Mouse (Mus musculus): ENCODE results near the gene Odr4. TPM values are rescaled to one million over a fixed set of nuclear protein-coding genes. Genes with fewer than 3 reads are reported as not detected.

The Odr4 gene
- total RNA-seq, 2 experiments from 2014 or later: 36.9 to 39.1 TPM

DNA sequence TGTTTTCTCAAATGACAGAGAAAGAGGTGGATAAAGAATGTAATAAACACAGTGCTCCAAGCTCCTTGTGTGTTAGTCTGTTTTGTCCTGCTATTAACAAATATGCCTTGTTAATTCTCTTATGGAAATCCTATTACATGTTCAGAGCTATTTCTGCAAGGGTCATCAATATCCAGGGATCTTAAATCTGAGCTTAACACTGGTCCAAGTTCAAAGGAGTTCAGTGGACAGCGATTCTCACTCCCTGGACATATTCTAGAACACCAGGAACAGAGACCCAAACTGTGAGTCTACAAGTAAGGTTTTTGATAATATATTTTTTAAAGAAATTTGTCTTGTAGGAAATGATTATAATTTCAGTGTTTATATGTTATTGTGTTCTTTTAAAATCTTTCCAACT lies 73.7 kb downstream of the Odr4 start, which contains the start of gene Pdc:
Gene Pdc (plus strand): TSS at position 213 of the 400 bp plus-strand sequence.
- DNase-seq: no peak
- intact Hi-C loops (cut with DNase I): no loop called here

Other genes starting within 250 kb of the Odr4 start
- gene Pdc, start 73.7 kb downstream of the Odr4 start, total RNA-seq (2021): not detected
- 100 to 1,000 TPM; 145 to 147 TPM for gene Tpr, start 242 bp downstream of the Odr4 start, total RNA-seq (2021)
- 1 to 10 TPM; 2.2 to 2.4 TPM for gene Prg4, start 73.1 kb upstream of the Odr4 start, total RNA-seq (2021)